Mouse (Mus musculus): Measurements from ENCODE around the gene Ccdc134. TPM values are rescaled to one million over a fixed set of nuclear protein-coding genes. Genes with fewer than 3 reads are reported as not detected.

Gene Ccdc134
- total RNA-seq (2023): 10.6 and 19.5 TPM in 2 replicates

DNA sequence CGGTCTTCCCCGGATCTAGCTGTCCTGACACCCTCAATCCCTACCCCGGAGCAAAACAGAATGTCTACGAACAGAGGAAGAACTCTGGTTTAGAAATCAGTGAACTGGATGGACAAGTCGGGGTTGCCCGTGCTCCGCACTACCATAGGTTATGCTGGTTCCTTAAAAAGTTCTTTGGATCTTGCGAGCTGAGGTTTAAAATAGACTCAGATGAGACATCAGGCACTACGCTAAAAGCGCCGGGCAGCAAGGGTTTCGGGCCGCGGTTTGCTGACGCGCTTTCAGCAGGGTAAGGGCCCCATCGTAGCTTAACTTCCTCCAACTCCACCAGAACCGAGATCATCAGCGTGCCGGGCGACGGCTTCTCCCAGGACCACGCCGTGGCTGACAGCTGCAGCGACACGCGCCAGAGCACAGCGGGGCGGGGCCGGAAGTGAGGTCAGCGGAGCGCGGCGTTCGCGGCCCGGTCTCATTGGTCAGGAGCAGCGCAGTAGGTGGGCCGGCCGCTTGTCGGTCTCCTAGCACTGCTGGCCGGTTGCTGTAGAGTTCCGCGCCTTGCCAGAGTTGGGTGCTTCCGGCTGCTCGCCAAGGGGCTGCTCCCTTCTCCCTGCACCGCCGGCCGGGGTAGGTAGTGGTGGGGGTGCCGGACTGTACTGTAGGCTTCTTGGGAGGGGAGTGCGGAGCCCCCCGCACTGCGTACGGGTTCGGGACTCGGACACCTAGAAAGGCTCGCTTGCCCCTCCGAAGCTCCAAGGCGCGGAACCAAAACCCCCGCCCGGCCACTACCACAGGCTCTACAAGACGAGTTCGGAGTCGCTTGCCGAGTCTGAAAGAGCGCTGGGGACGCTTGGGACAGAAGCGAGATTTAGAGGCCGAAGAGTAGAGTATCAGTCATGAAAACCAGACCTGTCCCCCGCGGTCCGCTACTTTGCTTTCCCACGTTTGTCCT lies at the start of gene Ccdc134:
Gene Ccdc134 (plus strand): TSS at position 497 of the 949 bp plus-strand sequence.

DNA sequence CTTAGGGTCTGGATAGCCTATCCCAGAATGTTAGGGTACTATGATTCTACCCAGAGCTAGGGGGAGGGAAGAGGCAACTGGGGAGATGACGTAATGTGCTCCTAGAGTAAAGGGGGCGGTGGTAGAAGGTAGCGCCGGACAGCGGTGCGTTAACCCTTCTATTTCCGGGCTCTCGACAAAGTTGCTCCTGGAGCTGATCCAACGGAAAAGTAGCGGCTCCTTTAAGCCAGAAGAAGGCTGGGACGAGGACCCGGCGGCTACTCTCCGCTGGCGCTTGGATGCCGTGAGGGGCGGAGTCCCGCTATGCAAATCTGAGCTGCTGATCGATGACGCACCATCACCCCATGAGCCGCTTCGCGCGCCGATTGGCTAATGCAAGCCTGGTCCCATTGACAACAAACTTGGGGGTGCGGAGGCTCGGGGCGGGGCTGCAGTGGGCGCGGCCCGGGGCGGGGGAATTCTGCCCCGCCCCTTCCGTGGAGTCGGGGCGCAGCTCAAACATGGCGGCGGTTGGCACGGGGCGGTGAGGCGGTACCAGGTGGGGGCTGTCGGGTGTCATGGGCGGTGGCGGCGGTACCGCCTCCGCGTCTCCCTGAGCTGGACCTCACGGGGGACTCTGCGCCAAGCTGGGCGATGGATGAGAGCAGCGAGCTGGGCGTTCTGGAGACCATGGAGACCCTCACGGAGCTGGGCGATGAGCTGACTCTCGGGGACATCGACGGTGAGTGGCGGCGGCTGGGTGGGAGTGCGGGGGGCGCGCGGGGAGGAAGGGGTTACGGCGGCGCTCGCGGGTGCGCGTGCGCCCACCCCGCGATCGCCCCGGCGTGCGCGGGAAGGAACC lies 19.3 kb downstream of the Ccdc134 start, which contains the start of gene Srebf2:
Gene Srebf2 (plus strand): TSS at position 412 of the 841 bp plus-strand sequence.

Other genes starting within 250 kb of the Ccdc134 start
- 2.7 and 3.4 TPM in 2 replicates for gene Polr3h, start 201.7 kb upstream of the Ccdc134 start, total RNA-seq (2023)
- not detected in 2 replicates for gene Csdc2, start 191.2 kb upstream of the Ccdc134 start, total RNA-seq (2023)
- 30.3 and 34.9 TPM in 2 replicates for gene Pmm1, start 167.0 kb upstream of the Ccdc134 start, total RNA-seq (2023)
- gene 1700029P11Rik, start 147.4 kb upstream of the Ccdc134 start, total RNA-seq (2023): not detected in 2 replicates
- 15.6 and 15.7 TPM in 2 replicates for gene Xrcc6, start 140.1 kb upstream of the Ccdc134 start, total RNA-seq (2023)
- 19.1 and 24.3 TPM in 2 replicates for gene Desi1, start 94.1 kb upstream of the Ccdc134 start, total RNA-seq (2023)
- 37.9 and 39.5 TPM in 2 replicates for gene Snu13, start 80.3 kb upstream of the Ccdc134 start, total RNA-seq (2023)
- gene 4930407I10Rik, start 68.8 kb upstream of the Ccdc134 start, total RNA-seq (2023): not detected in 2 replicates
- not detected in 2 replicates for gene Mei1, start 57.9 kb upstream of the Ccdc134 start, total RNA-seq (2023)
- gene Srebf2, start 19.3 kb downstream of the Ccdc134 start, total RNA-seq (2023): 71.2 and 99.3 TPM in 2 replicates
- not detected in 2 replicates for gene Shisa8, start 84.9 kb downstream of the Ccdc134 start, total RNA-seq (2023)
- 0.63 and 1.0 TPM in 2 replicates for gene Tnfrsf13c, start 96.4 kb downstream of the Ccdc134 start, total RNA-seq (2023)
- 10.1 and 10.9 TPM in 2 replicates for gene Cenpm, start 116.8 kb downstream of the Ccdc134 start, total RNA-seq (2023)
- gene 1500009C09Rik, start 124.5 kb downstream of the Ccdc134 start, total RNA-seq (2023): not detected in 2 replicates
- not detected in 2 replicates for gene Sept3, start 147.0 kb downstream of the Ccdc134 start, total RNA-seq (2023)
- gene Wbp2nl, start 171.0 kb downstream of the Ccdc134 start, total RNA-seq (2023): not detected in 2 replicates
- 81.3 and 94.9 TPM in 2 replicates for gene Naga, start 211.0 kb downstream of the Ccdc134 start, total RNA-seq (2023)
- gene Pheta2, start 211.0 kb downstream of the Ccdc134 start, total RNA-seq (2023): 0.47 and 0.79 TPM in 2 replicates
- 69.9 and 76.6 TPM in 2 replicates for gene Smdt1, start 211.0 kb downstream of the Ccdc134 start, total RNA-seq (2023)
- gene Ndufa6, start 226.4 kb downstream of the Ccdc134 start, total RNA-seq (2023): 69.4 and 71.0 TPM in 2 replicates

All from neutrophil, adult 65 days (primary cell).